Mouse (Mus musculus): ENCODE data around the gene Ubqln1.
A peak's percentile ranks its signal among the peaks of the same experiment; 100 is the strongest.
"Not testable (repeated sequence)": the region's sequence is repeated elsewhere in the genome, so short reads cannot be mapped to it uniquely, and the experiment has no call there.

Gene Ubqln1

GRCm38 (mm10) chr13:58149629-58150028 is 65.8 kb downstream of the Ubqln1 start:
- no peak for DNase-seq

GRCm38 (mm10) chr13:58149033-58149558 is 66.4 kb downstream of the Ubqln1 start:
- DNase-seq = peak; percentile 82

- peak; percentile 89 for DNase-seq
Observed at GRCm38 (mm10) chr13:58148256-58148831, 67.1 kb downstream of the Ubqln1 start.

- no peak for DNase-seq
Observed at GRCm38 (mm10) chr13:58147760-58148159, 67.7 kb downstream of the Ubqln1 start.

GRCm38 (mm10) chr13:58146603-58147002 is 68.8 kb downstream of the Ubqln1 start:
- DNase-seq = not testable (repeated sequence)

GRCm38 (mm10) chr13:58131692-58132091 is 83.8 kb downstream of the Ubqln1 start:
- DNase-seq = no peak

GRCm38 (mm10) chr13:58129687-58130246 is 85.7 kb downstream of the Ubqln1 start:
- peak; percentile 92 for DNase-seq

- DNase-seq = peak; percentile 100
Observed at GRCm38 (mm10) chr13:58128768-58129671, 86.4 kb downstream of the Ubqln1 start.

GRCm38 (mm10) chr13:58128396-58128767 is 87.1 kb downstream of the Ubqln1 start, which contains the start of gene Hnrnpa0:
Hnrnpa0 (minus strand) TSS chr13:58128556.
- peak; percentile 99 for DNase-seq

- DNase-seq = peak; percentile 94
Observed at GRCm38 (mm10) chr13:58127766-58128361, 87.6 kb downstream of the Ubqln1 start.

- no peak for DNase-seq
Observed at GRCm38 (mm10) chr13:58126862-58127765, 88.3 kb downstream of the Ubqln1 start.
